Mouse (Mus musculus) megakaryocyte, embryonic 14.5 days (primary cell): Measurements from ENCODE around the gene Smoc1.

ENCODE experiments used
- FLI1 ChIP-seq: IDR thresholded peaks from 2 replicates; pipeline ENCODE4 v1.6.1; 2012; ENCODE audit warnings: low read length, inconsistent platforms, mixed read lengths
- GATA1 ChIP-seq: IDR thresholded peaks from 3 replicates; pipeline ENCODE4 v1.6.1; 2012; ENCODE audit warnings: mixed read lengths, low read length, inconsistent platforms, borderline replicate concordance

- TF ChIP-seq GATA1 (no peak), FLI1 (no peak)
Measured at GRCm38 (mm10) chr12:81223276-81223675, 196.7 kb downstream of the Smoc1 start.
